Mouse (Mus musculus): Measurements from ENCODE around the gene Dmap1. TPM values are rescaled to one million over a fixed set of nuclear protein-coding genes. Genes with fewer than 3 reads are reported as not detected.
A peak's percentile ranks its signal among the peaks of the same experiment; 100 is the strongest.

Gene Dmap1
- total and polyA plus RNA-seq, 3 experiments = 45.2 to 69.7 TPM; not detected in 1

DNA sequence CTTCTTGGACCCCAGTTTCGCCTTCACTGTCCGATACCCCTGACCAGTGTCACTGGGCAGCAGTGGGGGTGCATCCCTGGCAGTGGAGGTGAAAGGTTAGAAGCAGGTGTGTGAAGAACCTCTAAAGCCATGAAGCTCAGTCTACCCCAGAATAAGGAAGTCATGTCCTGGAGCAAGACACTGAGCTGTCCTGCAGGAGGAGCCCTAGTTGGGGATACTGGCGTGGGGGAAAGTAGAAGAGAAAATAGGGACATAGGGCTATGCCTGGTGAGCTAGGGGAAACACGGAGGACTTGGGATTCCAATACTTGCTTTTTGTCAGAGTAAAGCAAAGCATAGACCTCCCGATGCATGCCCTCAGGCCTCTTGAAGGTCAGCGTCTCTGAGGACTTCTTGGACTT, 1.1 kb downstream of the Dmap1 start (continued):
- no peak for TF ChIP-seq GABPA (IDR thresholded peaks at IDR 0.05; ENCODE audit: low read depth, low read length)
- no peak for TF ChIP-seq MAX (IDR thresholded peaks at IDR 0.05; ENCODE audit: low read length)

DNA sequence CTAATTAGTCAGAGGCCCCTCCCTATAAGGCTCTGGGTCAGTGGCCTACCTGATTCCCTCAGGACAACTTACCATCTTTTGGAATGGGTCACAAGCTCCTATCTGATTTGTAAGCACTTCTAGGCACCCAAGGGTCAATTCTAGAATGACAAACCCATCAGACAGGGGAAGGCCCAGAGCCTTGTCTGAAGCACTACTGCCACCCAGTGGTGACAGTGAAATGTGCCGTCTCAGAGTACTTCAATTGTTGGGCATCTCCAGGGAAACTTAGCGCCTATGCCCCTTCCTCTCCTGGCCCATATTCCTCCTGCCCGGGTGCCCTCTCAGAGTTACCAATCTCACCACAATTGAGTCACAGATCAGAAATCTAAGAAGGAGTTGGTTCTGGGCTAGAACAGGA, 5.2 kb downstream of the Dmap1 start:
- peaks cover 7% of the 10 kb centered on the region for H3K79me2 ChIP-seq (ENCODE audit: control insufficient read depth, insufficient read depth, low read length, poor library complexity)
- no peak for TF ChIP-seq MAX (IDR thresholded peaks at IDR 0.05; ENCODE audit: low read length)
- no peak for TF ChIP-seq HCFC1 (IDR thresholded peaks at IDR 0.05; ENCODE audit: low read depth, low read length)
- TF ChIP-seq SIN3A (IDR thresholded peaks at IDR 0.05; ENCODE audit: low read length) = peak; percentile 25; the same call in 1 of the 2 replicates
- no peak for TF ChIP-seq MYC (IDR thresholded peaks at IDR 0.05; ENCODE audit: low read depth, low read length)
- TF ChIP-seq MAZ (IDR thresholded peaks at IDR 0.05; ENCODE audit: low read depth, low read length) = peak; percentile 47; the same call in 1 of the 2 replicates
- TF ChIP-seq POLR2AphosphoS2 (IDR thresholded peaks at IDR 0.05; ENCODE audit: low read length) = peak; percentile 28; the same call in 1 of the 2 replicates
- 0 out of 2 replicates have a peak, but pooled peaks have one; percentile 23 for TF ChIP-seq ZMIZ1 (IDR thresholded peaks at IDR 0.05; ENCODE audit: low read depth, low read length)
- peak; percentile 95 for TF ChIP-seq RAD21 (IDR thresholded peaks at IDR 0.05; ENCODE audit: low read depth, low read length)
- TF ChIP-seq SMC3 (IDR thresholded peaks at IDR 0.05; ENCODE audit: low read depth, low read length) = peak; percentile 94
- TF ChIP-seq JUND (IDR thresholded peaks at IDR 0.05; ENCODE audit: low read depth, low read length) = 0 out of 2 replicates have a peak, but pooled peaks have one; percentile 31
- TF ChIP-seq ELF1 (IDR thresholded peaks at IDR 0.05; ENCODE audit: low read depth, low read length) = peak; percentile 21; the same call in 1 of the 2 replicates
- no peak for TF ChIP-seq POLR2A (IDR thresholded peaks at IDR 0.05; ENCODE audit: control insufficient read depth in 1 of 2, insufficient read depth in 1 of 2, low read depth in 1 of 2, low read length in 2 of 2, poor library complexity in 1 of 2)
- peak; percentile 91 for TF ChIP-seq ZC3H11A (IDR thresholded peaks at IDR 0.05; ENCODE audit: low read depth, low read length)
- TF ChIP-seq CTCF (IDR thresholded peaks at IDR 0.05 in 2 of 3, conservative IDR thresholded peaks at IDR 0.05 in 1 of 3; ENCODE audit: control insufficient read depth in 1 of 3, insufficient read depth in 1 of 3, low read depth in 2 of 3, low read length in 3 of 3, poor library complexity in 1 of 3, severe bottlenecking in 1 of 3) = peak; percentile 81 to 92 (median 88)
- TF ChIP-seq CHD2 (IDR thresholded peaks at IDR 0.05; ENCODE audit: low read length) = no peak
- H3K27me3 ChIP-seq (ENCODE audit: control insufficient read depth in 1 of 2, insufficient read depth in 2 of 2, low read length in 2 of 2) = no peaks in the 10 kb centered on the region
- 0 out of 4 replicates have a peak, but pooled peaks cover 0 to 6% of the 10 kb centered on the region in 2 experiments for H3K4me1 ChIP-seq (ENCODE audit: control insufficient read depth in 1 of 2, insufficient read depth in 2 of 2, low read length in 2 of 2)
- no peaks in the 10 kb centered on the region for H3K9me3 ChIP-seq (replicated peaks; ENCODE audit: insufficient read depth, low read length)
- DNase-seq (ENCODE audit: low read depth, low spot score) = peak; percentile 81
- no peak overlapping the region for H3K27ac ChIP-seq (ENCODE audit: control insufficient read depth, low read depth, low read length)
- peaks cover 0 to 2% of the 10 kb centered on the region in 2 experiments; a peak in 1 of 4 replicates for H3K36me3 ChIP-seq (ENCODE audit: control insufficient read depth in 1 of 2, insufficient read depth in 2 of 2, low read length in 2 of 2)
- no peak overlapping the region for H3K4me3 ChIP-seq (ENCODE audit: control insufficient read depth in 1 of 2, insufficient read depth in 1 of 2, low read depth in 2 of 2, low read length in 2 of 2)
- H3K9ac ChIP-seq (ENCODE audit: control insufficient read depth, low read depth, low read length, poor library complexity, severe bottlenecking) = no peak overlapping the region

DNA sequence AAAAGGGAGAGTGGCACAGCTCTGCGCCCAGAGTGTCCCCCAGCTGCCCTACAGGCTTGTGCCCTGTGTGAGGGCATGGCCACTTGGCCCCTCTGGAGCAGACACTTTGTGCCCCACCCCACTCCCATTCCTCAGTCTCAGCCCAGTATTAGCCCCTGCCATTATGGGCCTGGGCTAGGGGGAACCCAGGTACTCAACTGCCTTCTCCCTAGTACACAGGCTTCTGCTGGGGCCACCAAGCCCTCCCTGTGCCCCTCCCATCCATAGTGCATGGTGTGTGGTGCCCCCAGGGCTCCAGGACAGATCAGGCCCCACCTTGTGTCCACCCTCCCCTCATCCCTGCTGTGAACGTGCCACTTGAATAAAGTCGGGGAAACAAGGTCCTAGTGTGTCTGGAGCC, 8.2 kb downstream of the Dmap1 start:
- no peak overlapping the region for H3K27ac ChIP-seq (ENCODE audit: control insufficient read depth, low read depth, low read length)
- H3K4me3 ChIP-seq (ENCODE audit: control insufficient read depth in 1 of 2, insufficient read depth in 1 of 2, low read depth in 2 of 2, low read length in 2 of 2) = no peak overlapping the region
- TF ChIP-seq SMC3 (IDR thresholded peaks at IDR 0.05; ENCODE audit: low read depth, low read length) (no peak), MYB (IDR thresholded peaks at IDR 0.05; ENCODE audit: low read depth, low read length) (no peak), CTCF (IDR thresholded peaks at IDR 0.05 in 2 of 3, conservative IDR thresholded peaks at IDR 0.05 in 1 of 3; ENCODE audit: control insufficient read depth in 1 of 3, insufficient read depth in 1 of 3, low read depth in 2 of 3, low read length in 3 of 3, poor library complexity in 1 of 3, severe bottlenecking in 1 of 3) (no peak), NRF1 (IDR thresholded peaks at IDR 0.05; ENCODE audit: insufficient read depth, low read depth, low read length, poor library complexity, severe bottlenecking) (no peak), ZNF384 (IDR thresholded peaks at IDR 0.05; ENCODE audit: low read depth, low read length) (no peak), MAFK (IDR thresholded peaks at IDR 0.05; ENCODE audit: borderline replicate concordance, low read depth, low read length) (no peak), MYC (IDR thresholded peaks at IDR 0.05; ENCODE audit: low read depth, low read length) (no peak), POLR2AphosphoS2 (IDR thresholded peaks at IDR 0.05; ENCODE audit: low read length) (no peak), MAZ (IDR thresholded peaks at IDR 0.05; ENCODE audit: low read depth, low read length) (no peak), CHD2 (IDR thresholded peaks at IDR 0.05; ENCODE audit: low read length) (no peak), MAX (IDR thresholded peaks at IDR 0.05; ENCODE audit: low read length) (no peak), CHD1 (IDR thresholded peaks at IDR 0.05; ENCODE audit: low read depth, low read length) (no peak), RAD21 (IDR thresholded peaks at IDR 0.05; ENCODE audit: low read depth, low read length) (no peak), RCOR1 (IDR thresholded peaks at IDR 0.05; ENCODE audit: low read depth, low read length) (no peak), ZMIZ1 (IDR thresholded peaks at IDR 0.05; ENCODE audit: low read depth, low read length) (no peak), NELFE (IDR thresholded peaks at IDR 0.05; ENCODE audit: low read depth, low read length) (no peak)
- H3K36me3 ChIP-seq (ENCODE audit: control insufficient read depth in 1 of 2, insufficient read depth in 2 of 2, low read length in 2 of 2) = peaks cover 0 to 2% of the 10 kb centered on the region in 2 experiments; a peak in 1 of 4 replicates
- no peak for DNase-seq (ENCODE audit: low read depth, low spot score)
- H3K9me3 ChIP-seq (replicated peaks; ENCODE audit: insufficient read depth, low read length) = no peaks in the 10 kb centered on the region
- H3K9ac ChIP-seq (ENCODE audit: control insufficient read depth, low read depth, low read length, poor library complexity, severe bottlenecking) = no peak overlapping the region
- no peaks in the 10 kb centered on the region for H3K4me1 ChIP-seq (ENCODE audit: control insufficient read depth in 1 of 2, insufficient read depth in 2 of 2, low read length in 2 of 2)
- H3K79me2 ChIP-seq (ENCODE audit: control insufficient read depth, insufficient read depth, low read length, poor library complexity) = no peaks in the 10 kb centered on the region
- H3K27me3 ChIP-seq (ENCODE audit: control insufficient read depth in 1 of 2, insufficient read depth in 2 of 2, low read length in 2 of 2) = no peaks in the 10 kb centered on the region

Measured in MEL (cell line).